Mouse (Mus musculus): ENCODE measurements at regions not wholly inside any gene's neighbourhood (a gene's known extent, or its start where the extent isn't known, plus 50 kb on each side); places are given as distances from the start of the nearest gene placed in this dataset.
A peak's percentile ranks its signal among the peaks of the same experiment; 100 is the strongest.

- no peak for DNase-seq (ENCODE audit: low spot score)
Measured at GRCm38 (mm10) chr10:8020113-8020512, 64.1 kb upstream of the Tab2 start.

DNA sequence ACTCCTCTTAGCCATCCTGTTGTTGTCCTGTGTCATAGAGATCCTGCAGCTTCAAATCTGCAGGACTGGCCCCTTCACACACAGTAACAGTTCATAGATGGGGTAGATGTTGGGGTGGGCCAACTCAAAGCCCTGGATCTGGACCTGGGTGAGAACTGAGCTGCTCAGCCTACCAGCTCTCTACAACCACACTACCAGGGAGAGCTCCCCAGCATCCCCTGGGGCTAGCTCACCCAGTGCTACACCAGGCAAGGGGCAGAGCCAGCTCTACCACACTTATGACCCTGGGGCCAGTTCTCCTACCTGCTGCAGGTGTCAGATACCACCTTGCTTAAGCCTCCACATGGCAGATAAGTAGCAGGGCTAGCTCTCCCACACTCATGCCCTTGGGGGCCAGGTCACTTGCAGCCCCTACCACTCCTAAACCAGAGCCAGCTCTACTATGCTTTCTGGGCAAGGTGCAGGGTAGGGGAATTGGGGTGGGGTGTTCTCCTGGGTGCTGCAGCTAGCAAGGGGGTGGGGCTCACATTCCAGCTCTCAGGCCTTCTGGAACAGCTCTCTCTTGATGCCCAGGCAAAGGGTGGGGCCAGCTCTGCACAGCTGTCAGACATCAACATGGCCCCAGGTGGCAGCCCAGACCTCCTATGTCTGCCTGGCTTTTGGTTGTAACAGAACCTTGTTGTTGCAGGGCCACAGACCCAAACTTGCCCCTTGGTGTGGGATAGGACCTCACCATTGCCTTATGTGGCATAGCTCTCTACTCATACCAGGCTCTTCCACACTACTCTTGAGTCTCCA is 62.4 kb upstream of the Tab2 start:
- DNase-seq (ENCODE audit: low spot score): no peak

DNA sequence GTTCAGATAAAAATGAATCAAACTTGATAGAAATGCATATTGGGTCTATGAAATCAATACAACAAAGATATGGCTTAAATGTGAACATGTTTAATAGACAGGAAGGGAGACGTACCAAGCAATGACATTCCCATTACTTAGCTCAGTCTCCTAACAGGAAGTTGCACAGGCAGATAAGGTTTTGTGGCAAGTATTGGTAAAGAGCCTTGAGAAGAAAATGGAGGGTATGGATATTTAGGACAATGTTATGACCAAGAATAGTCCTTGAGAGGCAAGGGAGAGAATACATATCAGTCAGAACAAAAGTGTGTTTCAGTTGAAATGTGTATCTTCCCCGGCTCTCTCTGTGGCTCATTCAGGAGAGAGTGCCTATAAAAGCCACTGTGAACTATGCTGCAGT is 60.7 kb upstream of the Tab2 start:
- no peak for DNase-seq (ENCODE audit: low spot score)

- DNase-seq (ENCODE audit: low spot score): peak; percentile 48
Measured at GRCm38 (mm10) chr10:8011744-8012143, 55.7 kb upstream of the Tab2 start.

GRCm38 (mm10) chr10:8011138-8011537 is 55.1 kb upstream of the Tab2 start:
- DNase-seq (ENCODE audit: low spot score): no peak

GRCm38 (mm10) chr10:8009855-8010254 is 53.8 kb upstream of the Tab2 start:
- DNase-seq (ENCODE audit: low spot score): no peak

DNA sequence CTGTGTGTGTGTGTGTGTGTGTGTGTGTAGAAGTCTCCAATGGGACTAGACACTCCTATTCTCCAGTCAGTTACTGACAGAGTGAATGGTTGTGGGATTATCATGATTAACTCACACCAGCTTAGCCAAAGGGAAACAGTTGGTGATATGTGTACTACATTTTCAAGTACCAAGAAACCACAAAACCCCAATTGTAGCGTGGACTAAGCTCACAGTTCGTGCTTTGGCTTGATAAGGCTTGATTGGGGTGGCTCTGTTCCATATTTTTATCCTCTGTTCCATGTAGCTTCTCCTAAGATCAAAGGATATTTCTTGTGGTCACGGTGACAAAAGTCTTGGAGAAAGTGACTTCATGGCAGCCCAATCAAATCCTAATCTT is 51.9 kb upstream of the Tab2 start:
- DNase-seq (ENCODE audit: low spot score): no peak

DNA sequence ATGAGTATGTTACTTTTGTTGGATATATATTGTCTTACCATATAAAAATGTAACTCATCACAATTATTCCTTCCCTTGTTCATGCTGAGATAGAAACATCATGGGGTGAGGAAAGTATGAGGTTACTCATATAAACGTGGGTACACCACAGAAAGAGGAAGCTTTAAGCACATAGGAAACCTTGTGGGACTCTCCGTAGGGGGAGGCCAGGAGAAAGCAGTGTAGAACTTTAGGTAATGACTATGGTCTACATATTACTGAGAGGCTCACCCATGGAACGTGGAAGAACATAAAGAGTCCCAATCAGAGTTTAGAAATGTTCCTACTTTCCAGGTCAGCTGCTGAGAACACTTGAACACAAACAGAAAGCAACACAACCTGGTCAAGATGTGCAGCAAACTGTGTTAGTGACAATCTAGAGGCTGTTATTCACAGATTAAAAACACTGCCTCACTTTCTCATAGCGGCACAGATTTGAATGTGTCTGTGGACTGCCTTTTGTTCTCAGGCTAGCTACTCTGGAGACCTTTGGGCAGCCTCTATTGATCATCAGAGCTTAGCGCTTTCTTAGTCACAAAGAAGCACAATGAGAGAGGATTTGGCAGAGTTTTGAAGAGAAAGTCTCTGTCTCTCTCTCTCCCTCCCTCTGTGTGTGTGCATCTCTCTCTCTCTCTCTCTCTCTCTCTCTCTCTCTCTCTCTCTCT is 51.4 kb upstream of the Tab2 start:
- DNase-seq (ENCODE audit: low spot score): no peak

Measured in yolk sac, embryonic 10.5 days (tissue).